Mouse (Mus musculus) kidney, embryonic 15.5 days (tissue): ENCODE results near the gene Rhbdf1. TPM values are rescaled to one million over a fixed set of nuclear protein-coding genes. Genes with fewer than 3 reads are reported as not detected.

Experiments used
- ATAC-seq: fragments of 200-750 bp; cut with Nextera tagmentation; replicated peaks from 2 replicates; pipeline ENCODE4 v1.8.0; 2017; ENCODE audit warnings: moderate TSS enrichment; ENCODE audit not compliant: low FRiP score
- H3K27ac ChIP-seq: fragments of 300-500 bp; sonication (generic); 2 replicates; pipeline ENCODE4 v1.5.1; 2015; ENCODE audit warnings: mild to moderate bottlenecking, inconsistent platforms
- H3K27me3 ChIP-seq: fragments of 300-500 bp; sonication (generic); 2 replicates; pipeline ENCODE4 v1.6.1; 2015; ENCODE audit warnings: inconsistent platforms
- H3K36me3 ChIP-seq: fragments of 300-500 bp; sonication (generic); 2 replicates; pipeline ENCODE4 v1.6.1; 2015; ENCODE audit warnings: inconsistent platforms
- H3K4me1 ChIP-seq: fragments of 300-500 bp; sonication (generic); 2 replicates; pipeline ENCODE4 v1.6.1; 2015; ENCODE audit warnings: inconsistent platforms
- H3K4me2 ChIP-seq: fragments of 300-500 bp; sonication (generic); 2 replicates; pipeline ENCODE4 v1.6.1; 2015; ENCODE audit warnings: moderate library complexity, mild to moderate bottlenecking, inconsistent platforms
- H3K4me3 ChIP-seq: fragments of 300-500 bp; sonication (generic); replicated peaks from 2 replicates; pipeline ENCODE4 v1.5.1; 2015; ENCODE audit warnings: mild to moderate bottlenecking, inconsistent platforms
- H3K9ac ChIP-seq: fragments of 300-500 bp; sonication (generic); 2 replicates; pipeline ENCODE4 v1.6.1; 2015; ENCODE audit warnings: mild to moderate bottlenecking, inconsistent platforms
- H3K9me3 ChIP-seq: fragments of 300-500 bp; sonication (generic); replicated peaks from 2 replicates; pipeline ENCODE4 v1.6.1; 2016; ENCODE audit warnings: inconsistent platforms
- WGBS: fragments of 180-500 bp; shearing (Covaris S2); methylation state at CpG from one replicate; pipeline ENCODE4 v1.1.7; 2015; ENCODE audit warnings: mixed read lengths; 5-methylcytosine and 5-hydroxymethylcytosine counted together
- polyA plus RNA-seq: library from polyadenylated mRNA; unstranded; fragments of >200 nt; fragmentation: Nextera tagmentation; extraction: Ambion mirVana; gene quantifications from 2 replicates; pipeline ENCODE4 v1.2.1, GENCODE M21; 2015

The Rhbdf1 gene
- polyA plus RNA-seq, 1 experiment from 2014 or later: 55.4 TPM

DNA sequence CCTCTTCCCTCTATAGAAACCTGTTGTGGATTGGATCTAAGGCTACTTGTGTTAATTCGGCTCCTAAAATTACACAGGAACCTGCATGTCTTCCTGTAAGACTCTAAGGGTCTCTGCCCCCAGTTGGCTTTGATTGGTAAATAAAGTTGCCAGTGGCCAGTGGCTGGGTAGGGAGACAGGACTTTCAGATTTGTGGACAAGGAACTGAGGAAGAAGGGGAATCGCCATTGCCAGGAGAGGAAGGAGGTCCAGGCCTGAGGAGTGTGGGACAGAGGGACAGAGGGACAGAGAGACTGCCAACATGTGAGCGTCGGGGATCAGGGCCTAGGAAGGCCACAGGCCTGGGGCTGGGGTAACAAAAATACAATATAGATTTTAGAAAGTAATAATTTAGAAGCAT lies 40.9 kb downstream of the Rhbdf1 start:
- Histone ChIP-seq H3K4me2 (no peak overlapping the region), H3K9me3 (no peaks in the 10 kb centered on the region), H3K27ac (no peak overlapping the region), H3K36me3 (no peaks in the 10 kb centered on the region), H3K9ac (no peak overlapping the region), H3K4me1 (no peaks in the 10 kb centered on the region), H3K27me3 (no peaks in the 10 kb centered on the region; the same call in 1 of the 2 replicates), H3K4me3 (no peak overlapping the region)
- WGBS: 83% methylated on average over 4 of the region's 4 CpGs
- ATAC-seq: no peak

DNA sequence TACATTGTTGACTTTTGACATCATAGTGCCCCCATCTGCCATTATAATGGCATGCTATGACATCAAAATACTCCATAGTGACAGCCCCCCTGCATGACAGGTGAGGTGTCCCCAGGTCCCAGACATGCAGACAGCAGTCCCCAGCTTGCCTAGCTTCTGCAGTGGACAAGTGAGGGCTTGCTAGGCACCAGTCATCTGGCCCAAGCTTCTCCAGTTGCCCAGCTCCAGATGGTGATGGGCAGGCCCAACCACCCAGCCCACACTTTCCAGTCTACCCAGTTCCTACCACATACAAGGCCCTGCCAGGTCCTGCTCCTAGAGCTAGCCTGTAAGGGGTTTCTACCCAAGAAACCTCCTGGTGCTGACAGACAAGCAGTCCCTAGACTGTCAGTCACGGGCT lies 43.6 kb downstream of the Rhbdf1 start:
- WGBS: 86% methylated on average over 1 of the region's 1 CpGs
- no peak overlapping the region for H3K27ac ChIP-seq
- H3K36me3 ChIP-seq: no peaks in the 10 kb centered on the region
- H3K4me2 ChIP-seq: no peak overlapping the region
- no peak overlapping the region for H3K4me3 ChIP-seq
- H3K9ac ChIP-seq: no peak overlapping the region
- no peaks in the 10 kb centered on the region for H3K4me1 ChIP-seq
- H3K27me3 ChIP-seq: no peaks in the 10 kb centered on the region; the same call in 1 of the 2 replicates
- no peaks in the 10 kb centered on the region for H3K9me3 ChIP-seq
- ATAC-seq: no peak

DNA sequence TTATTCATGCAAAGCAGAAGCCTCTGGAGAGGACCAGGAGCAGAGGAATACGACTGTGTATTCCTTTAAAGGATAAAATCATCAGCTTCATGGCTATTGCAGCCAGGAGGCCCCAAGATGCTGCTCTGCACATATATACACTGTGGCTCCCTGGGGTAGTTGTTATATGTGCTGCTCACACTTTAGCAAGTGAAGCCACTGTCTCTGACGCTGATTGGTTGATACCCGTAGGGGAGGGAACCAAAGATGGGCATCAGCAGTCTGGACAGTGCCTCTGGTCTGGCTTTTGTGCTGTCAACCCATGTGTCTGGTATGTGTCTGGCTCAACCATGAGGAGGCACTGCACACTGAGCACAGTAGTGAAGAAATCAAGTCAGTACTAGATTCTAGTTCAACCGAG lies 55.4 kb downstream of the Rhbdf1 start:
- H3K27me3 ChIP-seq: peaks cover 4% of the 10 kb centered on the region
- no peak overlapping the region for H3K4me2 ChIP-seq
- H3K4me1 ChIP-seq: peaks cover 9% of the 10 kb centered on the region
- ATAC-seq: no peak
- H3K9me3 ChIP-seq: no peaks in the 10 kb centered on the region
- no peak overlapping the region for H3K27ac ChIP-seq
- 80% methylated on average over 4 of the region's 4 CpGs for WGBS
- no peak overlapping the region for H3K4me3 ChIP-seq
- H3K9ac ChIP-seq: no peak overlapping the region
- H3K36me3 ChIP-seq: no peaks in the 10 kb centered on the region

DNA sequence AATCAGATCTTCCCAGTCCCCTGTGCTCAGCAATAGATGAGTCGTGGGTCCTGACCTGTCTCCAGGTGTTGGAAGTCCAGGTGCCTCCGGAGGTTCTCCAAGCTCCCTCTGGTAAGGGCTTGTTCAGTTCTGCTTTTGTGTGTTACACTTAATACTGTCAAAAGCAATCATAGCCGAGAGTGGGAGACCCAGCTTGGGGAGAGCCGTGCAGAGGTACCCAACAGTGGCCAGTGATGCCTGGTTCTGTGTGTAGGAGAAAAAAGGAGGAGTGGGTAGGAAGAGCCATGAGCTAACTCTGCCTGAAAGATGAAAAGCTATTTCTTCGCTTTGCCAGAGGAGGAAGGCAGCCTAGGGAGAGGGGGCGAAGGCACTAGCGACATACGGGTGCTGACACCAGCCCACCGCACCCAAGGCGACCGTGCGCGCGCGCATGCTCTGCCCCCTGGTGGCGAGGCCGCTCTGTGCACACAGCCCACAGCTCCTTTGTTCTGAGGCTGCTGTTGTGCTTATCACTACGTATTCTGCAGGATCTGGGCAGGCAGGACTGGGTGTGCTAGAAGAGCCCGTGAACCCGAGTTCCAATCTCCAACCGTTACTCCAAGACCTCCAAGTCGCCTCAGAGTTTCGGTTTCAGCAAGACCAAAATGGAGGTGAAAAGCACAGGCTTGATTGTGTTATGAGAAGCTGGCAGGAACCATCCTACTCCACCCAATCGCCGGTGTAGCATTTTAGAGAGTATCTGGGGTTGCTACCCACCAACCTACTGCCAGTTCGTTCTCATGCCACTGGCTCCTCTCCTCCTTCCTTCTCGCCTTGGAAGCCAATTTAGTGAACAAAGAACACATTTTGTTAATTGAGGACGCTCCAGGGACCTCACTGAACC lies 59.9 kb downstream of the Rhbdf1 start:
- peak overlapping the region; percentile 73 for H3K4me2 ChIP-seq
- peaks cover 22% of the 10 kb centered on the region for H3K27me3 ChIP-seq
- ATAC-seq: peak; percentile 90
- peak overlapping the region; percentile 35 for H3K9ac ChIP-seq
- no peaks in the 10 kb centered on the region for H3K9me3 ChIP-seq
- peaks cover 19% of the 10 kb centered on the region for H3K4me1 ChIP-seq
- H3K27ac ChIP-seq: no peak overlapping the region
- H3K4me3 ChIP-seq: peak overlapping the region; percentile 41
- no peaks in the 10 kb centered on the region for H3K36me3 ChIP-seq
- 17% methylated on average over 28 of the region's 28 CpGs for WGBS

DNA sequence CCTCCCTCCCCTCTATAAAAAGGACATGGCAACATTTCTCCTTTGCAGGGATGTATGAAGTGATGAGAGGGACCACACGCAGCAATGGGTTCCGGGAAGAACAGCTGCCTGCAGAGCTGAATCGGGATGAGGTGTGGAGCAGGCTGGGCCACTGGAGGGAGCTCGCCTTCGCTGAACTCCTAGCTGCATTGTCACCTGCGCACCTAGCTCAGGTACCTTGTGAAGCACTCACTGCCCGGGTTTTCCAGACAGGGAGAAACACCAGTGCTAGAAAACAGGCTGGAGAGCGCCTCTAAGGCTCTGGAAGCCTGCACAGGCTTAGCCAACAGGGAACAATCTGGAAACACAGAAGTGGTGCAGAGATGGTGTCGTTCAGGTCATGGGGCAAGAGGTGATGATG lies 60.6 kb downstream of the Rhbdf1 start:
- 4% methylated on average over 9 of the region's 9 CpGs for WGBS
- Histone ChIP-seq H3K9ac (peak overlapping the region; percentile 35), H3K4me3 (peak overlapping the region; percentile 41)

DNA sequence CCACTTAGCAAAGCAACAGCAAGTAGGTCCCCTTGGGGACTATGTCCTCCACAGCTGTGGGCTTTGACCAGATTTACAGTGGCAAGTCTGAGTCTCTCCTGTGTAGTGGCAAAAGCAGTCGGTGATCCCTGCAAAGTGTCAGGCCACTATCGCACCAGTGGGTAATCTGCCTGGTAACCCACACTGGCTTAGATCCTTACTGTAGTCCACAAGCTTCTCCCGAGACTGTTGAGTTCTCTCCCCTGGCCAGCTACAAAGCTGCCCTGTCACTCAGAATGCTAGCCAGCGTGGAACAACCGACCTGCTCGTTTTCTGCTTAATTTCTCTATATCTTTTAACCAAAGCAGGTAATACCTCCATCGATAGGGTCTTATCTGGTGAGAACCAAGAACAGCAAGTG lies 61.8 kb downstream of the Rhbdf1 start:
- H3K9me3 ChIP-seq: no peaks in the 10 kb centered on the region
- peaks cover 19% of the 10 kb centered on the region for H3K4me1 ChIP-seq
- no peak overlapping the region for H3K4me3 ChIP-seq
- H3K36me3 ChIP-seq: no peaks in the 10 kb centered on the region
- no peak for ATAC-seq
- no peak overlapping the region for H3K9ac ChIP-seq
- no peak overlapping the region for H3K4me2 ChIP-seq
- peaks cover 22% of the 10 kb centered on the region for H3K27me3 ChIP-seq
- 72% methylated on average over 7 of the region's 7 CpGs for WGBS
- peak overlapping the region; percentile 41 for H3K27ac ChIP-seq

More for the DNA sequence above, 60.6 kb downstream of the Rhbdf1 start:
- peak; percentile 61 for ATAC-seq
- Histone ChIP-seq H3K27ac (no peak overlapping the region), H3K36me3 (no peaks in the 10 kb centered on the region), H3K4me1 (peaks cover 19% of the 10 kb centered on the region), H3K27me3 (peaks cover 22% of the 10 kb centered on the region), H3K9me3 (no peaks in the 10 kb centered on the region), H3K4me2 (peak overlapping the region; percentile 73)

Other genes with a start within 250 kb of the Rhbdf1 start
- gene Nsg2, start 221.8 kb downstream of the Rhbdf1 start, polyA plus RNA-seq: 4.6 and 7.7 TPM in 2 replicates
- gene Il9r, start 22.0 kb downstream of the Rhbdf1 start, polyA plus RNA-seq: not detected in 2 replicates
- gene Snrnp25, start 16.9 kb downstream of the Rhbdf1 start, polyA plus RNA-seq: 59.6 and 60.9 TPM in 2 replicates
- 33.5 and 36.1 TPM in 2 replicates for gene Mpg, start 4.2 kb upstream of the Rhbdf1 start, polyA plus RNA-seq
- 38.8 and 43.9 TPM in 2 replicates for gene Nprl3, start 45.4 kb upstream of the Rhbdf1 start, polyA plus RNA-seq
- 36.6 and 65.3 TPM in 2 replicates for gene Hba-x, start 54.1 kb upstream of the Rhbdf1 start, polyA plus RNA-seq
- gene Hba-a1, start 61.2 kb upstream of the Rhbdf1 start, polyA plus RNA-seq: 4,301 and 5,259 TPM in 2 replicates
- gene Hbq1b, start 64.7 kb upstream of the Rhbdf1 start, polyA plus RNA-seq: 2.3 and 2.5 TPM in 2 replicates
- 11,555 and 13,702 TPM in 2 replicates for gene Hba-a2, start 74.2 kb upstream of the Rhbdf1 start, polyA plus RNA-seq
- 0.53 and 0.80 TPM in 2 replicates for gene Hbq1a, start 77.8 kb upstream of the Rhbdf1 start, polyA plus RNA-seq
- gene Sh3pxd2b, start 125.5 kb upstream of the Rhbdf1 start, polyA plus RNA-seq: 18.2 and 21.8 TPM in 2 replicates
- gene Ubtd2, start 233.1 kb upstream of the Rhbdf1 start, polyA plus RNA-seq: 45.1 and 46.1 TPM in 2 replicates